Mouse (Mus musculus): Measurements from ENCODE around the gene Pzp.

Pzp gene

GRCm38 (mm10) chr6:128435474-128435873 lies 91.0 kb downstream of the Pzp start:
- DNase-seq, result no peak

Data from B cell, adult 2 months (primary cell).